Mouse (Mus musculus): ENCODE measurements around the gene Traf3ip3. TPM values are rescaled to one million over a fixed set of nuclear protein-coding genes. Genes with fewer than 3 reads are reported as not detected.
A peak's percentile ranks its signal among the peaks of the same experiment; 100 is the strongest.

Gene Traf3ip3
- polyA plus RNA-seq, 1 experiment from 2014 or later, result 3.2 TPM

DNA sequence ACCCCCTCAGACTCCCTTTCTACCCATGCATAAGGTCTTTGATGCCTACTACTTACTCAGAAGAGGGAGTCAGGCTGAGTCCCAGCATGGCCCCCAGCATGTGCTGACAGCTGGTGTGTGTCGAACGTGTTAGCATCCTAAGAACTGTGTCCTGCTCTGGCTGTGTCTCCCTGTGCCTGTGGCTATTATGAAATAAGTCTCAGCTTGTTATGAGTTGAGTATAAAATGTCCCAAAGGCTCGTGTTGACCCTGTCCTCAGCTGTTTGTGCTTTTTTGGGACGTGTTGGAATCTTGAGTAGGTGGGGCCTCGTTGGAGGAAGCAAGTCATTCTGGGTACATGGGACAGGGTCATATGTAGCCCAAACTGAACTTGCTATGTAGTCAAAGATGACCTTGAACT, 12.6 kb upstream of the Traf3ip3 start:
- Histone ChIP-seq H3K4me3 (ENCODE audit: low read depth, low read length) (no peak overlapping the region), H3K4me2 (replicated peaks; ENCODE audit: low read depth) (no peak overlapping the region), H3K27ac (ENCODE audit: low read depth, low read length) (no peak overlapping the region), H3K27me3 (replicated peaks; ENCODE audit: control insufficient read depth, insufficient read depth, low read length) (no peaks in the 10 kb centered on the region), H3K9ac (ENCODE audit: low read depth, low read length) (no peak overlapping the region), H3K36me3 (ENCODE audit: control insufficient read depth, insufficient read depth) (no peaks in the 10 kb centered on the region), H3K9me3 (ENCODE audit: control insufficient read depth) (no peaks in the 10 kb centered on the region), H3K4me1 (replicated peaks; ENCODE audit: control insufficient read depth, insufficient read depth, low read length) (no peaks in the 10 kb centered on the region)
- WGBS, result 64% methylated on average over 5 of the region's 5 CpGs
- TF ChIP-seq CTCF (IDR thresholded peaks at IDR 0.05; ENCODE audit: low read depth), result no peak
- no peak for ATAC-seq

DNA sequence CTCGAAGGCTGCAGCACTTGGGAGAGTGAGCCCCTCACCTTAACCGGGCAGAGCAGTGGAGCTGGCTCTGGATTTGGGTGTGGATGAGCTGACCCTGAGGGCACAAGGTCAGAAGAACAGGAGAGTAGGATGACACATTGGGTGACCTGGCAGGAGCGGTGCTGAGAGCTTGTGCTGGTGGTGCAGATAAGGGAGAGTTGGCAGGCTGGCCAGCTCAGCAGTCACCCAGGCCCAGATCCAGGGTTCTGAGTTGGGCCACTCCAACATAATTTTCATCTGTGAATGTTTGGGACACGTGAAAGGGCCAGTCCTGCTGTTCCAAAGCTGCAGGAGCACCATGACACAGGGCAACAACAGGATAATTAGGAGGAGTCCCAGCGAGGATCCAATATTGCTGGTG, 9.9 kb upstream of the Traf3ip3 start:
- no peak overlapping the region for H3K4me3 ChIP-seq (ENCODE audit: low read depth, low read length)
- H3K27me3 ChIP-seq (replicated peaks; ENCODE audit: control insufficient read depth, insufficient read depth, low read length), result no peaks in the 10 kb centered on the region
- 57% methylated on average over 5 of the region's 5 CpGs for WGBS
- H3K4me1 ChIP-seq (replicated peaks; ENCODE audit: control insufficient read depth, insufficient read depth, low read length), result no peaks in the 10 kb centered on the region
- no peak for TF ChIP-seq CTCF (IDR thresholded peaks at IDR 0.05; ENCODE audit: low read depth)
- no peak overlapping the region for H3K4me2 ChIP-seq (replicated peaks; ENCODE audit: low read depth)
- H3K9me3 ChIP-seq (ENCODE audit: control insufficient read depth), result no peaks in the 10 kb centered on the region
- H3K9ac ChIP-seq (ENCODE audit: low read depth, low read length), result no peak overlapping the region
- ATAC-seq, result no peak
- H3K36me3 ChIP-seq (ENCODE audit: control insufficient read depth, insufficient read depth), result no peaks in the 10 kb centered on the region
- H3K27ac ChIP-seq (ENCODE audit: low read depth, low read length), result no peak overlapping the region

DNA sequence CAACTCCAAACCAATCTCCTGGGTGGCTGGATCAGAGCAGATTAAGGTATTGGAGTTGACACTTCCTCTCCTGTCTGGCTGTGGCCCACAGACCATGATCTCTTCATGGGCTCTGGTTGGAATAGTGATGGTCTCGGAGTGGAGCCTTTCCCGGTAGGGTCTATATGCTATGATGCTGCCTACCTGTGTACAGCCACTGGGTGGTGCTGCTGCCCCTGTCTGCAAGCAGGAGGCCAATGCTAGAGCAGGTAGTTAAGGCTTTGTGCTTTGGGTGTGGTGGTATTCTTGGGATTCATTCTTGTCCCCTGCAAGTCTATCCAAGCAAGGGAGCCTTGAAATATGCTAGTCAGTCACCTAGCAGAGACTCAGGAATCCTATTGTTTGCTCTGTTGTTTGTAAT, 6.7 kb upstream of the Traf3ip3 start:
- H3K9me3 ChIP-seq (ENCODE audit: control insufficient read depth), result no peaks in the 10 kb centered on the region
- H3K36me3 ChIP-seq (ENCODE audit: control insufficient read depth, insufficient read depth), result no peaks in the 10 kb centered on the region
- H3K27ac ChIP-seq (ENCODE audit: low read depth, low read length), result no peak overlapping the region
- no peak overlapping the region for H3K4me3 ChIP-seq (ENCODE audit: low read depth, low read length)
- peak; percentile 45; the same call in 1 of the 2 replicates for ATAC-seq
- no peak overlapping the region for H3K4me2 ChIP-seq (replicated peaks; ENCODE audit: low read depth)
- no peaks in the 10 kb centered on the region for H3K4me1 ChIP-seq (replicated peaks; ENCODE audit: control insufficient read depth, insufficient read depth, low read length)
- TF ChIP-seq CTCF (IDR thresholded peaks at IDR 0.05; ENCODE audit: low read depth), result peak; percentile 93
- H3K9ac ChIP-seq (ENCODE audit: low read depth, low read length), result no peak overlapping the region
- 41% methylated on average over 2 of the region's 2 CpGs for WGBS
- no peaks in the 10 kb centered on the region for H3K27me3 ChIP-seq (replicated peaks; ENCODE audit: control insufficient read depth, insufficient read depth, low read length)

- no peak within 1 kb of the TSS for H3K4me2 ChIP-seq (replicated peaks; ENCODE audit: low read depth)
- H3K4me1 ChIP-seq (replicated peaks; ENCODE audit: control insufficient read depth, insufficient read depth, low read length), result no peaks in the 10 kb centered on the region
- WGBS, result 81% methylated on average over 3 of the region's 3 CpGs
- H3K9me3 ChIP-seq (ENCODE audit: control insufficient read depth), result no peaks in the 10 kb centered on the region
- no peaks in the 10 kb centered on the region for H3K36me3 ChIP-seq (ENCODE audit: control insufficient read depth, insufficient read depth)
- no peak for TF ChIP-seq CTCF (IDR thresholded peaks at IDR 0.05; ENCODE audit: low read depth)
- H3K27me3 ChIP-seq (replicated peaks; ENCODE audit: control insufficient read depth, insufficient read depth, low read length), result no peaks in the 10 kb centered on the region
- no peak within 1 kb of the TSS for H3K9ac ChIP-seq (ENCODE audit: low read depth, low read length)
- no peak for ATAC-seq
- H3K27ac ChIP-seq (ENCODE audit: low read depth, low read length), result no peak within 1 kb of the TSS
- no peak within 1 kb of the TSS for H3K4me3 ChIP-seq (ENCODE audit: low read depth, low read length)
Measured at GRCm38 (mm10) chr1:193207503-193207902, 6.0 kb upstream of the Traf3ip3 start, which contains the start of gene Lamb3. TSS of gene Lamb3 (plus strand) at chr1:193207699.

- Histone ChIP-seq H3K27ac (ENCODE audit: low read depth, low read length) (no peak overlapping the region), H3K4me3 (ENCODE audit: low read depth, low read length) (no peak overlapping the region), H3K4me2 (replicated peaks; ENCODE audit: low read depth) (no peak overlapping the region), H3K27me3 (replicated peaks; ENCODE audit: control insufficient read depth, insufficient read depth, low read length) (no peaks in the 10 kb centered on the region), H3K9ac (ENCODE audit: low read depth, low read length) (no peak overlapping the region), H3K4me1 (replicated peaks; ENCODE audit: control insufficient read depth, insufficient read depth, low read length) (no peaks in the 10 kb centered on the region), H3K9me3 (ENCODE audit: control insufficient read depth) (no peaks in the 10 kb centered on the region), H3K36me3 (ENCODE audit: control insufficient read depth, insufficient read depth) (no peaks in the 10 kb centered on the region)
- 73% methylated on average over 2 of the region's 2 CpGs for WGBS
- ATAC-seq, result no peak
- TF ChIP-seq CTCF (IDR thresholded peaks at IDR 0.05; ENCODE audit: low read depth), result no peak
Measured at GRCm38 (mm10) chr1:193205431-193205830, 3.9 kb upstream of the Traf3ip3 start.

GRCm38 (mm10) chr1:193203821-193204220, 2.3 kb upstream of the Traf3ip3 start:
- Histone ChIP-seq H3K36me3 (ENCODE audit: control insufficient read depth, insufficient read depth) (no peaks in the 10 kb centered on the region), H3K4me2 (replicated peaks; ENCODE audit: low read depth) (no peak overlapping the region), H3K9ac (ENCODE audit: low read depth, low read length) (no peak overlapping the region), H3K4me1 (replicated peaks; ENCODE audit: control insufficient read depth, insufficient read depth, low read length) (no peaks in the 10 kb centered on the region), H3K4me3 (ENCODE audit: low read depth, low read length) (no peak overlapping the region), H3K9me3 (ENCODE audit: control insufficient read depth) (no peaks in the 10 kb centered on the region), H3K27ac (ENCODE audit: low read depth, low read length) (no peak overlapping the region), H3K27me3 (replicated peaks; ENCODE audit: control insufficient read depth, insufficient read depth, low read length) (no peaks in the 10 kb centered on the region)
- whole genome bisulfite sequencing, result 56% methylated on average over 2 of the region's 2 CpGs
- no peak for TF ChIP-seq CTCF (IDR thresholded peaks at IDR 0.05; ENCODE audit: low read depth)
- ATAC-seq, result no peak

All from intestine, postnatal 0 days (tissue).